Mouse (Mus musculus) kidney, postnatal 10 days (tissue): ENCODE data around the gene Tmem115.

ENCODE experiments used
- DNase-seq: peaks from one replicate; pipeline ENCODE4 v3.0.0; 2021; ENCODE audit warnings: mixed read lengths

The Tmem115 gene

DNA sequence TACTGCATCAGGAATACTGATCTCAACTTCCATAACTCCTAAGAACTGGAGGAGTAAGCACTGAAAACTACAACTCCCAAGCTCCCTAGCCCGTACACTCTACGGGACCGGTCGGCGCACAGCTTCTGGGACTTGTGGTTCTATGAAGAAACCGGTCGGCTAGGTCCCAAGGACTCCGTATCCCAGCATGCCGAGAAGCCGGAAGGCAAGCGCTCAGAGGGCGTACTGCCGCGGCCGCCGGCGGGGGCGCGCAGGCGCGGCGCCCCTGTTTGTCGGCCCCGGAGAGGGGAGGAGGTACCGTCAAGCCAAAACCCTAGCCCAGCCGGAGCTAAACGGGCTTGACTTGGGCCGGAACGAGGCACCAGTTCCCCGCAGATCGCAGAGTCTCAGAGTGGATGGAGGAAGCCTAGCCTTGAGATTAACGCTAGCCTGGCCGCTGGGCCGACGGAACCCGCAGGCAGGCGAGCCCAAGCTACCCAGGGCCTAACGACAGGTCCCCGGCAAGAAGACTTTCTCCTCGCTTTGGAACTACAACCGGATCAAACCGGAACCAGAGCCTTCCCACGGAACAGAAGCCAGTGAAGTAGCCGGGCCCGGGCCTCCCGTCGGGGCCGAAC, at the start of gene Tmem115:
Tmem115 (plus strand) TSS at position 155 of the 617 bp plus-strand sequence.
- DNase-seq = peak; percentile 95

DNA sequence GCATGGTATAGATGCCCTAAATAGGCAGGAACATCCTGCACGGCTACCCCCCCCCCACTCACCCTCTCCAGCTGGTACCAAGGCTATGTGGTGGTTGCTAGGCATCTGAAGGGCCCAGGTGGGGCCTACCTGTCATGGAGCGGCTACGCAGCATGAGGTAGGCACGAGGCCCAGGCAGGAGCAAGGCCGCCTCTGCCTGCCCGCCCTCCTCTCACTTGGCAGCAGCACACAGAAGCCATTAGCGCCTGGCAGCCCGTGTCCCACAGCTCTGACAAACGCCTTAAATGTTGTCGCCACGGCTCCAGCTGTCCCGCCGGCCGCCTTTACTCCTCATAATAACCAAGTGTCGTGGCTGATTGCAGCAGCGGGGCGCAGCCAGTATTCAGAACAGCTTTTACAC, 49.4 kb upstream of the Tmem115 start:
- DNase-seq = no peak

- no peak for DNase-seq
Measured at GRCm38 (mm10) chr9:107484766-107485165, 49.0 kb upstream of the Tmem115 start.

DNA sequence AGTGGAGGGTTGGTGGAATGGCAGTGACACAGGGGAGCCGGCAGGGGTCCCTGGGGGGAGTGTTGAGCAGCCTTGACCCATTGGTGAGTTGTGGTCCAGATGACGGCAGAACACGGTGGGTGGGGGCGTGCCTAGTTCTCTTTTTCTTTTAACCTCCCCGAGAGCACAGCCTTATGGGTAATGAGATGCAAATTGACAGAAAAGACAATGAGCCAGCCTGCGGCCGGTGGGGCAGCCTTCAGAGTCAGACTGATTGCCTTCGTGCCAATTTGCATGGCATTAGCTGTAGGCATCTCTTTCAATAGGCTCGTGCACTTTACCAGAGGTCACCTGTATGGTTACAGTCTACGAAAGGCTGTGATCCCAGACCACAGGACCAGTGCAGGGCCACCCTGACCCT, 47.7 kb upstream of the Tmem115 start:
- DNase-seq = no peak

DNA sequence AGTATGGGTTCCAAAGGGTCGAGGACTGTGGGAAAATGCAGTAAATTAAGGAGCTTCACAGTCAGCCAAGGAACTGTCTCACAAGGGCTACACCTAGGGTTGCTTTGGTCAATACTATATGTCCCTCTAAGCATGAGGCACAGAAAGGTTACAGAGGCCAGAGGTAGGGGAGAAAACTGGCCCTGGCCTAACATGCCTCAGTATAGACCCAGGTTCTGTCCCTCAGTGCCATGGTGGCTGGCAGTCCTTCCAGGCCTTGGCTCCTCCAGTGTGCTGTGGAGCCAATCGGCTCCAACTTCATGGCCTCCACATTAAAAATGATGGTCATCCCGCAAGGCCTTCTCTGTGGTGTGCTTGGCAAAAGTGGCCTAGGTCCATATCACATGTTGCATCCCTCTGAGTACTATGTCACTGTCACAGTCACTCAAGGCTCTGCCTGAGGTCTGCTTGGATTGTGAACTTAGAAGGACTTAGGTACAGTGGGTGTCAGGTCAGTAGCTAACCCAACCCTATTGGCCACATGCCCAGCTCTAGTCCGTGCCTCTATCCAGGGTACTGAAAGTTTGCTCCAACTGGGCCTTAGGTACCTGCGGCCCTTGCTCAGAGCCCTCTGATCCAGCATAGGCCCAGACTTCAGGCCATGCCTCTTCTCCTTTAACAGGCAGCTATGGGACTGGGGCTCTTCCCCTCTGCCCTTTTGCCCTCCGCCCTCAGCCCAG, 47.1 kb upstream of the Tmem115 start:
- DNase-seq = peak; percentile 80

DNA sequence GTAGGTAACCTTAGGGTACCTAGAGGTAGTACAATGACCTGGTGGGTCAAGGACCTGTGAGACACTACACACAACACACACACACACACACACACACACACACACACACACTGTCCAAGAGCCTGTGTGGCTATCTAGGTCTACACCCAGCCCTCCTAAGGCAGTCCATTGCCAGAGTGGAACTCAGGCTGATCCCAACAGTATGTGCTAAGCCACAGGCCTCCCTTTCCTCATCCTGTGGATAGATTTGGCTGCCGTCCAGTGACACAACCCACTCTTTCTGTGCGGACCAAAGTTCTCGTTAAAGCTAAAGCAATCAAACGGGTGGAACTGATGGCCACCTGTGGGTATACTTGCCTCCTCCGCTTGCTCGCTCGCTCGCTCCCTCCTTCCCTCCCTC, 43.6 kb upstream of the Tmem115 start:
- peak; percentile 45 for DNase-seq

DNA sequence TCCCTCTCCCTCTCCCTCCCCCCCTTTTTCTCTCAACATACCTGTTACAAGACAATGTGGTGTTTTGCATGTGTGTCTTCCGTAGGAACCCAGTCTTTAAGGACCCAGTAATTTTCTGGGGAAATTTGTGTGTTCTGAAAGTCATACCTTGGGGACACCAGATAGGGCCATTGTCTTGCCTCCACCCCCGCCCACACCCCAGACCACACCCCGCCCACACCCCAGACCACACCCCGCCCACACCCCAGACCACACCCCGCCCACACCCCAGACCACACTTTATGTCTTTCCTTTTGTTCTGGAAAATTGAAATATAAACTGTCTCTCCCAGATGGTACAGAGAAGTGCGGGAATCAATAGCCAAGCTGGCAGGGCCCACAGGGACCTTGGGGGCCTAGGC, 43.1 kb upstream of the Tmem115 start:
- DNase-seq = no peak

DNA sequence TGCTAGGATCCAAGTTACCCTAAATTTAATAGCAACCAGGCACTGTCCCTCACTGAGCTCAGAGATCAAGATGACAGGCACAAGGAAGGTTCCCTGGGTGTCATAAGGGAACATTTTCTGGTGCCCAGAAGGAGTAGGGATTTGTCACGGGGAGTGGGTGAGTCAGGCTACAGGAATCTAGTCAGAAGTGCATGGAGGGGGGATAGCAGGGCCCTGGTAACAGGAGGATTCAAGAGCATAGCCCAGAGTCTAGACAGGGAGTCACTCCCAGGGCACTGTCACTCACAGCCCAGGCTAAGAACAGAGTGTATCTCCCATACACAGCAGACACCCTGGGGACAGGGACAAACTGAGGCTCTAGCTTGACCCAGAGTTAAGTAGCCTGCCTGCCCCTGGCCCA, 40.2 kb upstream of the Tmem115 start:
- no peak for DNase-seq

DNA sequence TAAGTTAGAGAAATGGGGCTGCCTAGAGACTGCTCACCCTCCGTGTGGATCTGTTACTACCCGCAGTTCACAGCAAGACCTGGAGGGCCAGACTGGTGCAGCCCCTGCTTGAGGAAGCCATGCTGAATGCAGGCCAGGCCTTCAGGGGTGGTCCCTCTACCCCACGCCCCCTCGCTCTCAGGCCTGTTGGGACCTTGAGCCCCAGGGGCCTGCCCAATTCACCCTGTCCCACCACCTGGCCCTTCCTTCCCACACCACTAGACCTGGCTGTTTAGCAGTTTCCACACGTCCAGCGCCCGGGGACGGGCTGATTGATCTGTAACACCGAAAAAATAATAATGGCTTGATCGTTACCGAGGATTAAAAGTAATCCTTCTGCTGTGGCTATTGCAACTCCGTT, 39.5 kb upstream of the Tmem115 start:
- no peak for DNase-seq

GRCm38 (mm10) chr9:107496359-107496758, 37.4 kb upstream of the Tmem115 start:
- no peak for DNase-seq

DNA sequence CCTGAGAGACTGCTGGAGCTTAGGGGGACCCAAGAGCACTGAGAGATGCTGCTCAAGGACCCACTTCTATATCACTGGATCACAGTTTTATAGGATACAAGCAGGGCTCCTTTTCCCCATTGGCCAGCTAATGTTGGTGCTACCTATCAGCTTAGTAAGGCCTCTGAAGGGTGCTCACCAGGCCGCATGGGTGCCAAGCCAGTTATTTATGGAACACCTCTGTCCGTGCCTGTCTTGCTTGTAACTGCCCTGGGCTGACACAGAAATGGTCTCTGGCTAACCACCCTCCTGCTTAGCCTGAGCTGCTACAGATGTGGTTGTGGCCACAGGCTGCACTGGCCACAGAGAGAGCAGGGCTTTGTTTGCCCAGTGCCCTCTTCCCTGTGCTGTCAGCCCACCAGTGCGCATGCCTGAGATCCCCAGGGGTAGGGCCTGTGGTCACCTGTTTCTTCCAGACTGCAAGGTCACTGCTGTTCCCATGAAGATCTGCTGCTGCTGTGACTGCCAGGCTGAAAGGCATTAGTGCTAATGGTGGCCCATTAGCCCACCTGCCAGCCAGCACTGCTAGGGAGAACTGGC, 32.9 kb upstream of the Tmem115 start:
- DNase-seq = no peak

- no peak for DNase-seq
Measured at GRCm38 (mm10) chr9:107502131-107502846, 31.5 kb upstream of the Tmem115 start.

GRCm38 (mm10) chr9:107504662-107505537, 28.8 kb upstream of the Tmem115 start:
- DNase-seq = no peak

- no peak for DNase-seq
Measured at GRCm38 (mm10) chr9:107508266-107508665, 25.5 kb upstream of the Tmem115 start.

DNA sequence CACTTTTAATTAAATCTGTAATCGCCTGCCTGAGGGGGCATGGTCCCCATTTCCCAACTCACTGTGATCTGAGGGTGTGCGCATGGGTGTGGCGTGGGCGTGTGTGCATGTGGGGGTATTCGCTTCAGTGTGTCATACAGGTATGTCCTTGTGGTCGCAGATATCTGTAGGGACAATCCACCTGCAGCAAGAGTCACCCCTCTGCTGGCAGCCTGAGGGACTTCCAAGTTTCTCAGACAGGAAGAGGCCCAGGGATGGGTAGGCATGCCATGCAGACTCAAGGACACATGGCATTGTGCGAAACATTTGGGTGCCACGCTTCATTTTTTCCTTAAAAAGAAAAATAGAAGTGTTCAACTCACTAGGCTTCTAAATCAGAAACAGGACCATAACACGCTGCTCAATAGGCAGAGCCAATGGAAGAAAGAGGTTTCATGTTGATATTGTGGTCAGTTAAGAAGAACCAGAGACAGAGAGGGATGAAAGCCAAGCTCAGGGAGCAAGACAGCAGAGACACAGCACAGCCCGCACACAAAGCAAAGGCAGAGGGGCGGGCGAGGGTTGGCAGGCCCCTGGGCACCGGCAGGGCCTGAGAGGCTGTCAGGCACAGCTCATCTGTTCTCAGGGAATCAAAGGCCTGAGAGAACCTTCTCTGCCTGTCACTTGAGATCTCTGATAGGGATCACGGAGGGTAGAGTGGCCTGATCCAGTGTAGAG, 23.2 kb upstream of the Tmem115 start:
- no peak for DNase-seq

DNA sequence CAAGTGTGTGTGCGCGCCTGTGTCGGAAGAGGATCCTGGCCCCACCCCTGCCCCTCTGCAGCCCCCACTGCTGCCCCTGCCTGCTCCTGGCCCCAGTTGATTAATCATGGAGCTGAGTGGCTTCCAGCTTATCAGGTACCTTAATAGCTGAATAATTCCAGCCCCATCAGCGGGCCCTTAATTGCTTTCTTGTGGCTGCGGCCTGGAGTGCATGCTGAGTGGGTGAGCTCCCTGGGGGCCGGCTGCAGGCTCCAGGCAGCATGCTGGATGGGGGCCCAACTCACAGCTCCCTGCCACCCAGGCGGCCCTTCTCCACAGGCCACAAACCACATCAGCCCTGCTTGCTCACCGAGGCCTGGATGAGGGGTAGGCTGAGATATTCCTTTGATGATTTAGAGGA, 22.3 kb upstream of the Tmem115 start:
- DNase-seq = no peak

- no peak for DNase-seq
Measured at GRCm38 (mm10) chr9:107512326-107512725, 21.4 kb upstream of the Tmem115 start.

GRCm38 (mm10) chr9:107514303-107514955, 19.3 kb upstream of the Tmem115 start:
- DNase-seq = peak; percentile 92

- DNase-seq = no peak
Measured at GRCm38 (mm10) chr9:107520331-107520730, 13.4 kb upstream of the Tmem115 start.

- no peak for DNase-seq
Measured at GRCm38 (mm10) chr9:107521190-107521589, 12.6 kb upstream of the Tmem115 start.

- DNase-seq = no peak
Measured at GRCm38 (mm10) chr9:107521711-107522399, 11.9 kb upstream of the Tmem115 start.
